In the genomic region with DNA sequence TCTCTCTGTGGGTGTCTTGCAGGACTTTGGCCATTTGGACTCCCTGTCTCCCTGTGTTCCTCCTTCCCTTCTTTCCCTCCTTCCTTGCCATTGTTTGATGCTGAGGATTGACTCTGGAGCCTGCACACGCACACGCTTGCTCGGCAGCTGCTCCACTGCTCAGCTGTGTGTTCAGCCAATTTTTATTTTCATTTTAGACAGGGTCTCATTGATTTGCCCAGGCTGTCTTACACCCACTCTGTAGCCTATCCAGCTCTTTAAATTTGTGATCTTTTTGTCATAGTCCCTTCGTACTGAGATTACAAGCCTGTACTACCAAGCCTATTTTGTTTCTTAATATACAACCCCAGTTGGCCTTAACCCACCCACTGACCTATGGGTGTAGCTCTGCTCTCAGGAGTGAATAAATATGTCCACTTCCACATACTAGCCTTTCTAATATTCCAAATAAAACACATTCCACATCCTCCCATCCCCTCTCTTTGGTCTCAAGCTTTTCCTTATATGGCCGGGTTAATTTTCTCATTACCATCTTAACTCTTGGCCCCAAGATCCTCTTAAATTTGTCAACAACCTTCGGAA, we compare ENCODE assay signal across 14 mouse cellular contexts.
"Had no signal": no experiment of that assay in that cellular context is flagged by ENCODE, and none has a peak within 500 bp of the region (broad histone marks: within the 10 kb centered on the region; RNA-seq: fewer than 3 reads in every experiment).

No protein-coding gene starts in this region.

- DNase-seq: kidney, adult 8-10 months; right cerebral cortex, postnatal 14 days; thymus, postnatal 36 days had no signal

- H3K27me3 ChIP-seq: hindbrain, embryonic 13.5 days; liver, embryonic 15.5 days; midbrain, embryonic 15.5 days; neural tube, embryonic 13.5 days; stomach, embryonic 15.5 days had no signal

- H3K9ac ChIP-seq: hindbrain, embryonic 13.5 days; liver, embryonic 15.5 days; midbrain, embryonic 15.5 days; neural tube, embryonic 13.5 days; stomach, embryonic 15.5 days had no signal

- H3K36me3 ChIP-seq: hindbrain, embryonic 13.5 days; limb, embryonic 10.5 days; liver, embryonic 15.5 days; midbrain, embryonic 15.5 days; neural tube, embryonic 13.5 days; stomach, embryonic 15.5 days had no signal

- H3K4me3 ChIP-seq: hindbrain, embryonic 13.5 days; limb, embryonic 10.5 days; liver, embryonic 15.5 days; megakaryocyte, embryonic 14.5 days; midbrain, embryonic 15.5 days; neural tube, embryonic 13.5 days; stomach, embryonic 15.5 days had no signal

- H3K4me2 ChIP-seq: hindbrain, embryonic 13.5 days; liver, embryonic 11.5 days; liver, embryonic 15.5 days; midbrain, embryonic 11.5 days; midbrain, embryonic 15.5 days; neural tube, embryonic 13.5 days; stomach, embryonic 15.5 days had no signal

- H3K27ac ChIP-seq: hindbrain, embryonic 13.5 days; hindbrain, postnatal 0 days; limb, embryonic 10.5 days; liver, embryonic 15.5 days; macrophage; midbrain, embryonic 15.5 days; neural tube, embryonic 13.5 days; stomach, embryonic 15.5 days had no signal

- H3K9me3 ChIP-seq: hindbrain, embryonic 13.5 days; limb, embryonic 10.5 days; liver, embryonic 15.5 days; megakaryocyte, embryonic 14.5 days; midbrain, embryonic 15.5 days; neural tube, embryonic 13.5 days; stomach, embryonic 15.5 days had no signal

- H3K4me1 ChIP-seq: hindbrain, embryonic 13.5 days; limb, embryonic 10.5 days; liver, embryonic 15.5 days; midbrain, embryonic 15.5 days; neural tube, embryonic 13.5 days; stomach, embryonic 15.5 days had no signal

- ATAC-seq: hindbrain, postnatal 0 days; midbrain, embryonic 15.5 days had no signal
